Mouse (Mus musculus): ENCODE data around the gene Itgb2.

DNA sequence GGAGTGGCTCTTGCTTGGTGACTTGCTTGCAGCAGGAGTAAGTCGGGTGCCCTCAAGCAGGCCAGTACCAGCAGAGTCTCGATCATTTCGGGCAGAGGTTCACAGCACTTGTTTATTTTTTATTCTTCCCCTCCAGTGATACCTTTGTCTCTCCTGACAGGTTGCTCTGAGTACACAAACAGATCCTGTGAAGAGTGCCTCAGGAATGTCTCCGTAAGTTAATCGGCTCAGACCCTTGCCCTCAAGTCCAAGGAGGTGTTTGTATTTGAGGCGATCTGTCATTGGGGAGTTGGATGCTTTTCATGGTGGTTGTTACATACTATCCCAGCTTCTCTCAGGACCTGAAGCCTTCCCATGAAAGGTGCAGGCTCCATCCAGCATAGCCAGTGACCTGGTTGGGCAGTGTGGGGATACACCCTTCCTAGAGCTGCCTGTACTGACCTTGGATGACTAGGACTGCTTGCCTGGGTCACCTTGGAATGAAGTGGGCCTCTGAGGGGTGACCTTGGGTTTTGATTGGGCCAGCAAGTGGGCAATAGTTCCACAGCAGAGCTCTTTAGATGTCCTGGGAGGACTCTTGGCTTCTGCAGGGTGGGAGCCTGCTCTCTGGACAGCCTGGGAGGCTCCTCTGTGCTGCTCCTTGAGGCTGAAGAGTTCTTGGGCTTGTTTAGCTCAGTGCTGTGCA lies 57.2 kb downstream of the Itgb2 start:
- TF ChIP-seq CTCF (IDR thresholded peaks at IDR 0.05; ENCODE audit: low read depth, low read length) (no peak), POLR2A (IDR thresholded peaks at IDR 0.05; ENCODE audit: borderline replicate concordance, low read depth, low read length) (no peak)

Measured in bone marrow macrophage, adult 2 months (primary cell).